Mouse (Mus musculus): Measurements from ENCODE around the gene Zfp82. TPM values are rescaled to one million over a fixed set of nuclear protein-coding genes. Genes with fewer than 3 reads are reported as not detected.

The Zfp82 gene
- total and polyA plus RNA-seq, 3 experiments = 2.0 to 2.2 TPM; not detected in 1

- Histone ChIP-seq H3K9me3 (replicated peaks; ENCODE audit: insufficient read depth, low read length) (no peaks in the 10 kb centered on the region), H3K36me3 (ENCODE audit: control insufficient read depth in 1 of 2, insufficient read depth in 2 of 2, low read length in 2 of 2) (peaks cover 0 to 8% of the 10 kb centered on the region in 2 experiments; a peak in 2 of 4 replicates), H3K4me3 (ENCODE audit: control insufficient read depth in 1 of 2, insufficient read depth in 1 of 2, low read depth in 2 of 2, low read length in 2 of 2) (peak overlapping the region; percentile 83 to 88), H3K27ac (ENCODE audit: control insufficient read depth, low read depth, low read length) (no peak overlapping the region), H3K4me1 (ENCODE audit: control insufficient read depth in 1 of 2, insufficient read depth in 2 of 2, low read length in 2 of 2) (peaks cover 0 to 17% of the 10 kb centered on the region in 2 experiments; a peak in 3 of 4 replicates), H3K79me2 (ENCODE audit: control insufficient read depth, insufficient read depth, low read length, poor library complexity) (peaks cover 8% of the 10 kb centered on the region), H3K9ac (ENCODE audit: control insufficient read depth, low read depth, low read length, poor library complexity, severe bottlenecking) (peak overlapping the region; percentile 53), H3K27me3 (ENCODE audit: control insufficient read depth in 1 of 2, insufficient read depth in 2 of 2, low read length in 2 of 2) (no peaks in the 10 kb centered on the region)
- TF ChIP-seq NELFE (IDR thresholded peaks at IDR 0.05; ENCODE audit: low read depth, low read length) (no peak), CHD2 (IDR thresholded peaks at IDR 0.05; ENCODE audit: low read length) (no peak), MAFK (IDR thresholded peaks at IDR 0.05; ENCODE audit: borderline replicate concordance, low read depth, low read length) (no peak), MXI1 (IDR thresholded peaks at IDR 0.05; ENCODE audit: low read depth, low read length) (no peak), GATA1 (IDR thresholded peaks at IDR 0.05; ENCODE audit: low read depth, low read length) (no peak), TBP (IDR thresholded peaks at IDR 0.05; ENCODE audit: low read depth, low read length) (no peak), E2F4 (IDR thresholded peaks at IDR 0.05; ENCODE audit: borderline replicate concordance, low read depth, low read length) (no peak), UBTF (IDR thresholded peaks at IDR 0.05; ENCODE audit: borderline replicate concordance, insufficient read depth, low read depth, low read length) (no peak), POLR2AphosphoS5 (IDR thresholded peaks at IDR 0.05; ENCODE audit: borderline replicate concordance, low read depth, low read length) (no peak), KAT2A (conservative IDR thresholded peaks at IDR 0.05; ENCODE audit: low read depth, low read length) (no peak), ETS1 (IDR thresholded peaks at IDR 0.05; ENCODE audit: low read depth, low read length) (no peak), POLR2A (IDR thresholded peaks at IDR 0.05; ENCODE audit: control insufficient read depth in 1 of 2, insufficient read depth in 1 of 2, low read depth in 1 of 2, low read length in 2 of 2, poor library complexity in 1 of 2) (no peak), NRF1 (IDR thresholded peaks at IDR 0.05; ENCODE audit: insufficient read depth, low read depth, low read length, poor library complexity, severe bottlenecking) (no peak), USF1 (IDR thresholded peaks at IDR 0.05; ENCODE audit: low read depth, low read length) (no peak), GABPA (IDR thresholded peaks at IDR 0.05; ENCODE audit: low read depth, low read length) (no peak), MAZ (IDR thresholded peaks at IDR 0.05; ENCODE audit: low read depth, low read length) (no peak), MEF2A (IDR thresholded peaks at IDR 0.05; ENCODE audit: extremely low read depth, insufficient replicate concordance, low read depth, low read length, poor library complexity, severe bottlenecking) (no peak)
- DNase-seq (ENCODE audit: low read depth, low spot score) = no peak
Observed at GRCm38 (mm10) chr7:30093918-30094415, 21.3 kb upstream of the Zfp82 start.

- Histone ChIP-seq H3K27ac (ENCODE audit: control insufficient read depth, low read depth, low read length) (no peak overlapping the region), H3K9me3 (replicated peaks; ENCODE audit: insufficient read depth, low read length) (no peaks in the 10 kb centered on the region), H3K79me2 (ENCODE audit: control insufficient read depth, insufficient read depth, low read length, poor library complexity) (peaks cover 11% of the 10 kb centered on the region), H3K36me3 (ENCODE audit: control insufficient read depth in 1 of 2, insufficient read depth in 2 of 2, low read length in 2 of 2) (peaks cover 0 to 8% of the 10 kb centered on the region in 2 experiments; a peak in 2 of 4 replicates), H3K27me3 (ENCODE audit: control insufficient read depth in 1 of 2, insufficient read depth in 2 of 2, low read length in 2 of 2) (no peaks in the 10 kb centered on the region), H3K9ac (ENCODE audit: control insufficient read depth, low read depth, low read length, poor library complexity, severe bottlenecking) (no peak overlapping the region), H3K4me3 (ENCODE audit: control insufficient read depth in 1 of 2, insufficient read depth in 1 of 2, low read depth in 2 of 2, low read length in 2 of 2) (no peak overlapping the region), H3K4me1 (ENCODE audit: control insufficient read depth in 1 of 2, insufficient read depth in 2 of 2, low read length in 2 of 2) (peaks cover 0 to 15% of the 10 kb centered on the region in 2 experiments; a peak in 3 of 4 replicates)
- TF ChIP-seq MYC (IDR thresholded peaks at IDR 0.05; ENCODE audit: low read depth, low read length) (no peak), JUND (IDR thresholded peaks at IDR 0.05; ENCODE audit: low read depth, low read length) (no peak), SMC3 (IDR thresholded peaks at IDR 0.05; ENCODE audit: low read depth, low read length) (no peak), GABPA (IDR thresholded peaks at IDR 0.05; ENCODE audit: low read depth, low read length) (no peak), BHLHE40 (IDR thresholded peaks at IDR 0.05; ENCODE audit: borderline replicate concordance, low read depth, low read length) (no peak)
- DNase-seq (ENCODE audit: low read depth, low spot score) = no peak
Observed at GRCm38 (mm10) chr7:30092666-30093065, 20.0 kb upstream of the Zfp82 start.
